Mouse (Mus musculus): ENCODE results near the gene Babam2. TPM values are rescaled to one million over a fixed set of nuclear protein-coding genes. Genes with fewer than 3 reads are reported as not detected.

Gene Babam2
- total RNA-seq, 2 experiments from 2014 or later, result 45.5 to 48.1 TPM

DNA sequence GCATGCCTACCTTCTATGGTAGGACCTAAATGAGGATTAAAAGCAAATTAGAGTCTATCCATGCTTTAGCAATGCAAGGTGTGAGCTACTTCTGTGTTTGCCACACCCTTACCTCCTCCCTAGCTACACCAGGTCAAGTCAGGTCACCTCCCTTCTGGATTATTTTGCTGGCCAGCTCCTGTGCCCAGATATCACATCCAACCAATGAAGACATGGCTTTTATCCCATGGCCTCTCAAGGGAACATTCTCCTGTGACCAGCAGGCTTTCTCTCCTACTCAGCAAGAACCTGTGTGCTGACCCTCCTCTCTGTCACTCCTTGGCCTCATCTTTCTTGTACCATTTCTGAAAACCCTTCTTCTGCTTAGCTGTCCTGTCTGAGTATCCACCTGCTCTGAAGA is 336.1 kb downstream of the Babam2 start:
- no peak for DNase-seq (ENCODE audit: extremely low spot score in 1 of 2, low spot score in 1 of 2)

DNA sequence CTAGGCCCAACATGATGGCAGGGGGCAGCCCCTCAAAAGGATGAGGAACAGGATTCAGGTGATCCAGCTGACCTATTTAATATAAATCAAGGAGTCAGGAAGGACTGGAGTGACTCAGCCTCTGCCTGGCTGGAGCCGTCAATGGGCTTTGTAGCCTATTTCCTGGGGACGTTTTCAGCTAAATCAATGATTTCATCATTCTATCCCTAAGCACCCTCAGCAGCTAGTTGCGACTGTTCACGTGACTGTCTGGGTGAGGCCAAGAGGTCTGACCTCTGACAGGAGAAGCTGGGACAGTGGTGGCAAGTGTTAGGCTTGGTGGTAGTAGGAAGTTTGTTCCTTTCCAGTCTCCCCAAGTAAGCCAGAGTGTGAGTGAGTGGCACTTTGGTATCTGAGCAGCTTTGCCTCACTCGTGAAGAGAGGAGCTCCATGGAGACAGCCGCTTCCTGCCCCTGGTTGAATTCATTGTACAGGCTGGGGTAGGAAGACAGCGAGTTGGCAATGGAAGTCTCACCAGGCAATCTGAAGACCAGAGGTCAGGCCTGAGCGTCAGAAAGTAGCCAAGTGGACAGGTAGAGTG is 337.1 kb downstream of the Babam2 start:
- no peak for DNase-seq (ENCODE audit: extremely low spot score in 1 of 2, low spot score in 1 of 2)

DNA sequence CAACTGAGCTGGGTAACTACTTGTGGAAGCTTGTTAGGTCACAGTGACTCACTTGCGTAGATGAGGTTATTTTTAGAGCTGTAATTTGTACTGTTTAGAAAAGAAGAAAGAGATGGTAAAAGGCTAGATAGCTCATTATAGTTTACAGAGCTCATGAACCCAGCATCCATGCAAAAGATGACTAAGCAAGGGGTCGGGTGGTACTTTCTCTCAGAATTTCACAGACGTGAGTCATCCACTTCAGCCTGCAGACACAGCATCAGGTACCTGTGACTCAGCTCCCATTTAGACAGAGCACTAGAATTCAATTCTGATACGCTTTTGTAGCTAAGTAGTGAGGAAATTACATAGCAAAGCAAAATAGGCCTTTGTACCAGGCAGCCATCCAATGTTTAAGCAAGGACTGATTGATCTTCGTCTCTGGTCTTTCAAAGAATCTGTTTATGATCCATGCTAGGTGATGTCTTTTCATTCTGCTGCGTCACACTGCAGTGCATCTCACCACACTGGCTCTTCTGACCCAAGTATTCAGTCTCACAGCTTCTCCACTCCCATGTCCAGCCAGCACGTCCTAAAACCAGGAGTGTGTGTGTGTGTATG is 338.3 kb downstream of the Babam2 start:
- DNase-seq (ENCODE audit: extremely low spot score in 1 of 2, low spot score in 1 of 2), result no peak

DNA sequence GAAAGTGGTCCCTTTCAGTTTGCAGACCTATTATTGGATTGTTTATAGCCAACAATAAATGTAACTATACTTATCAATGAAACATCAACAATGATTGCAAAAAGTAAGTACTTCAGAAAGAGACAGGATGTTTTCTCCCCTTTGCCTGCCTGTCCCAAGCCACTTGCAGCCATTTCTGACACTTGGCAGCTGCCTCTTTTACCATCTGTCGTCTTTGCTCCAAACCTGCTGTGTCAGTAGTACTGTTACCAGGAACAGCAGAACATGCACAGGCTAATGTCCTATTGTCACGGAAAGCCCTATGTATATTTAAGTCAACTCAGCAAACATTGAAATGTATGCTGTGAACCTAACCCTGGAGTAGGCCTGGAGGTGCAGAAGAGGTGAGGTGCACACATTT is 339.4 kb downstream of the Babam2 start:
- no peak for DNase-seq (ENCODE audit: extremely low spot score in 1 of 2, low spot score in 1 of 2)

DNA sequence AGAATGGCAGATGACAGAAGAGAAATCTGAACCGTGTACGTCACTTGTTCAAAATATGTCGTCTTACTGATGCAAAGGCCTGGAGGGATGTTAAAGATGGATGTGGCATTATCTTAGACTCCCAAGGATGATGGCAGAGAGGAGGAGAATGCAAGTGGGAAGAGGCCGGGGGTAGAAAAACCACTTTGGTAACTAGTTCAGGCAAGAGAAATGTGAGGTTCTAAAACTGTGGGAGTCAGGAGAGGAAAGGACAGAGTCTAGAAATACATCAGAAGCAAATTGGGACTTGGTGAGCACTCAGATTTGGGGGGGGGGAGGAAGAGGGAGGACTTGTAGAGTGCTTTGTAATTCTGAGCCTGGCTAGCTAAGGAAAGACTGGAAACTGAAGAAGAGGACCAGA is 340.1 kb downstream of the Babam2 start:
- DNase-seq (ENCODE audit: extremely low spot score in 1 of 2, low spot score in 1 of 2), result no peak

DNA sequence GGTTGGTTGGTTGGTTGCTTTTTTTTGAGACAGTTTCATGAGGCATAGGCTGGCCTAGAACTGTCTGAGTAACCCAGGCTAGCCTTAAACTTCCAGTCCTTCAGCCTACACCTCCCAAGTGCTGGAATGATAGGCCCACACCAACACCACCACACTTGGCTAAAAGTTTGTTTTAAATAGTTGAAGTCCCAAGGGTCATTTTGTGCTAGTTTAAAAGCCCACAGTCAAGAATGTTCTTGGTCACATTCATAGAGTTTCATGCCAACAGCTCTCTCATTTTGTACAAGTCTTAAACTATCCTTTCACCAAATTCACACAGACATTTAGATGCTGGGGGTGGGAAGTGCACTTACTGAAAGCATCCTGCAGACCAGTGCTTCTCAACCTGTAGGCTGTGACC is 341.5 kb downstream of the Babam2 start:
- DNase-seq (ENCODE audit: extremely low spot score in 1 of 2, low spot score in 1 of 2), result no peak

DNA sequence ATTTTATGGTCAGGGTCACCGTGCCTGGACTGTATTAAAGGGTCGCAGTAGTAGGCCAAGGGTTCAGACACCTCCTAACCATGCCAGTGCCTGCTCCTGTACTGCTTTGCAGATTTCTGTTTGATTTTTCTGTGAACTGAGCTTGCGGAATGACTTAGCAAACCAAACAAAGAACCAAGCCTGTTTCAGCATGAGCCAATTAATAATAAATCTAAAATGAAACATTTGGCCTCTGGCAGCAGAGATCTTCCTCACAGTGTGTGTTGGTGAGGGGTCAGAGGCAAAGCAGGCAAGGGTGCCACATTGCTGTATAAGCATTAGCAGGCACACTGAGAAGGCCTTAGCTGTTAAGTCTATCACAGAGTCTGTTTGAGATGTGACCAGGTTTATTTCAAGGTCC is 342.0 kb downstream of the Babam2 start:
- no peak for DNase-seq (ENCODE audit: extremely low spot score in 1 of 2, low spot score in 1 of 2)

DNA sequence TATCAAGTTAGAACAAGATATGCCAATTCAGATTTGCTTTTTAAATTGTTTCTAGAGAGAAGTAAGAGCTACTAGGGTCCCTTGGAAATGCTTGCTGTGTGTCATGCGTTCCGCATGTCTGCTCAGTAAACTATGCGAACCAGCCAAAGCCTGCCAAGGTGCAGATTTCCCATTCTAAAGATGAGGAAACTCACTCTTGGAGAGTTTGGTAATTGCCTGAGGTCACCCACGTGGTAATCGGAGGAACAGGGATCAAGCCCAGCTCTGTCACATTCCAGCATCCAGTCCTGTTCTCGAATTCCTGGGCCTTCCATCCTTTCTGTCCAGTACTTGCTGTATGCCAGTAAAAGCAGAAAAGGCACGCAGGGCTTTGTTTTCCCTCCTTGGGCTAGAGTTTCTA is 345.7 kb downstream of the Babam2 start:
- DNase-seq (ENCODE audit: extremely low spot score in 1 of 2, low spot score in 1 of 2), result no peak

DNA sequence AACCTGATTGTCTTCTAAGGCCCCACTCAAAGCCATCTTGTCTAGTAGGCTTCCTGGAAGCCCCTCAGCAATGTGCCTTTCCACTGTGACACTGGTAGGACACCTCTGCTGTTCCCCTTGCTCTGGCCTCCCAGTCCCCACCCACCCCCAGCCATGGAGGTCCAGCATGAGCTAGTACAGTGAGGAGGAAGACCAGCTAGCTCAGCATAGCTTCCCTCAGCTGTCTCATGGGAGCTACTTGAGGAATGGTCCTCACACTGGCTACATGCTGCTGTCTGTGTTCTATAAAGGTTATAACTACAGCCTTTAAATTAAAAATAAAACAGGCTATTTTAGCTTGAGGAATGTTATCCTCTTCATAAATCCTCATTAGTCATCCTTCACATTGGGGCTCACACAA is 346.5 kb downstream of the Babam2 start:
- no peak for DNase-seq (ENCODE audit: extremely low spot score in 1 of 2, low spot score in 1 of 2)

DNA sequence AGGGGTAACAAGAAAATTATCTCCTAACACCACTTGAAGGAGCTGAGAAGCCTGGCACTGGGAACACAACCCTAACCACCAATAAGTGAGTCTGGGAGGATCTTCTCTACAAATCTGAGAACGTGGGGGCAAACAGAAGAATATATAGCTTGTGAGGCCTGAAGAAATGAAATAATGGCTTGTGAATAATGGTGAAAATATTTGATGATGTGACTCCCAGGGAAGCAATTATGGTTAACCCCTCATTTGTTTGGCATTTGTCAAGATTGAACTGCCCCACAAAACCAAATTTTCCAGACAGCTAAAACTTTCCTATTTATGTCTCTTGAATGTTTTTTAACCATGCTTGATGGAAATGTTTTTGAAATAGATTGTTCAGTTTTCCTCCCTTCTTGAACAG is 354.4 kb downstream of the Babam2 start:
- DNase-seq (ENCODE audit: extremely low spot score in 1 of 2, low spot score in 1 of 2), result no peak

DNA sequence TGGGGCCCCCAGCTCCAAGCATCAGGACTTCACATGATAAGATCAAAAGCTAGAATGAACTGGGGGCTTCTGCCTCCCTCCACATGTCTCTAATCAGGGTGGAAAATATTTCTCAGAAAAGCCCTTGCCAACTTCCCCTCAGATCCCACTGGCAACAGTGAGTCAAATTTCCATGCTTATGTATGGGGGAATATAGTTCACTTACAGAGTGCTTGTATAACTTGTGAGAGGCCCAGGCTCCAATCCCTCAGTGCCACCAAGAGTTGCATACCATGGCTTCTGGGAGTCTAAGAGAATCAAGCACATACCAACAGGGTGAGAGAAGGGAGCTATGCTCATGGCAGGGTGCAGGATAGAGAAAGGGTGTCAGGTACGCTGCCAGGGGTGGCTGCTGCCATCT is 355.0 kb downstream of the Babam2 start:
- no peak for DNase-seq (ENCODE audit: extremely low spot score in 1 of 2, low spot score in 1 of 2)

DNA sequence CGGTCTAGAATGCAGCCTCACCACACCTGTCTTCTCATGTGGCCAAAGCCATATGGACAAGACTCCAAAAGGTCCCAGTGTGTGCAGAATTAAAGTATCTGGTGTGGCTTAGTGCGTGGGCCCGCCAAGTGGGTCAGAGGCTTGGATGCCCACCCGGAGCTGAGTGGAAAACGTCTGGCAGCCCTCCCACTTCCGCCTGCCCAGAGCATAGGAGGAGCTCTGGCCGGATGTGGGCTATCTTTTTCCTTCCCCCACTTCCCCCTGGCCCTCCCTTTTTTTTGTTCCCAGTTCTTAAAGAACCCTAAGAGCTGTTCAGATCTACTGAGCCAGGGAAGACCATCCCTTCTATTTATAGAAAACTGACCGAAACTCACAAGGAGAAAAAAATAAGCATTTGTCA is 356.0 kb downstream of the Babam2 start:
- no peak for DNase-seq (ENCODE audit: extremely low spot score in 1 of 2, low spot score in 1 of 2)

DNA sequence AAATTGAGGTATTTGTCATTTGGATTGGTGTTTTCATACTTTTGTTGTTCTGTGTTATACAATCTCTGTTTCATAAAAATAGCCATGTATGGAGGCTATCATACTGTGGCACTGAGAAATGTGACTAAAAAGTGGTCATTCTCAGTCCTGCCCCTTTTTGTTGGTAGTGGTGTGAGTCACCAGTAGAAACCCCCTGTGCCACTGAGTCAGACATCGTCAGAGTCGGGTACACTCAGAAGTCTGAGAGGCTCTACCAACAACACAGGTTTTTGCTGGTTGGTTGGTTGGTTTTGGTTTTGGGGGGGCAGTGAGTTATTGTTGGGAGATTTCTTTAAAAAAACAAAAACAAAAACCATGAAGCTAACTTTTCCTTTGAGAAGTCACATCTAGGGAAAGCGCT is 358.2 kb downstream of the Babam2 start:
- DNase-seq (ENCODE audit: extremely low spot score in 1 of 2, low spot score in 1 of 2), result no peak

DNA sequence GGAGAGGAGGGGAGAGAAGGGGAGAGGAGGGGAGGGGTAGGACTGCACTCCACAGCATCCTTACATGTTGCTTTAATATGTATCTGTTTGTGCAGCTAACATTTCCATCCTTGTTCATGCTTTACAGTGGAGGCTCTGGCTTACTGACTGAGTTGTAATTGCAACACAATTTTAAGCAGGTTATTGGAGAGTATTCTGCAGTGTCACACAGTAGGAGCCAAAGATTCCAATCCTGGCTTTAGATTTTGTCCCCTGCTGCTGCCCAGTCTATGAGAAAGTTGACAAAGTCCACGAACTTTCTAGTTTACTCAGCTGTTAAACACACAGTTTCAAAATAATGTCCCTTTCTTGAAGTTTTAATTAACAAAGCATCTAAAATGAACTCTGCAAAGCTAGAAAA is 358.6 kb downstream of the Babam2 start:
- DNase-seq (ENCODE audit: extremely low spot score in 1 of 2, low spot score in 1 of 2), result no peak

DNA sequence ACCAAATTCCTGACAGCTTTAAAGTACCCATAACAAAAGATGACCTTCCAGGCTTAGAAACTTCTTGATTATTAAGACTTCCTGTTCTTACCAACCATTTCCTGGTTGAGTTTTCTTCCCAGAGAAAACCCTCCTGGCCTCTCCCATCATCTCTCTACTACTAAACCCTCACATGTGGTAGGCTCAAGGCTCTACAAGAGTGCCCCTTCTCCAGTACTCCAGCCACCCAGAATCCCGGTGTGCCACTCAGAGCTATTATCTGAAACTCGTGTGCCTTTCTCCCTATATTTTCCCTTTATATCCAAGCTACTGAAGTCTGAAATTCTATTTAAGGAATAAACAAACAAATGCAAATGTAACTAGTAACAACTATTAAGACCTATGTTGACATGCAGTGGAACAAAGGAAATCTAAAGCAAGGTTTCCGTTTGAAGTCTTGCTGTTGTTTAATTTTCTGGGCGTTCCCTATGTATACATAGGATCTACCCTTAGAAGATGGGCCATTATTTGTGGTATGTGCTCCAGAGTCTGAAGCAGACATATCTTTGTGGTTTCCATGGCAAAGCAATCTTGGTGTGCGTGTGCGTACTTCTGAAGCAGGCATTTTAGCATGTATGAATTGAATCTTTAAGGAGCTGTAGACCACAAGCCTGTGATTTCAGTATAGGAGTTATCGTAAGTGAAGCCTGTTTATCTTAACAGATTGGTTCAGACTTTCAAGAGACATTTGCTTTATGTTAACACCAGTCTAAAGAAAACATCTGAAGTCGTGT is 361.2 kb downstream of the Babam2 start:
- no peak for DNase-seq (ENCODE audit: extremely low spot score in 1 of 2, low spot score in 1 of 2)

DNA sequence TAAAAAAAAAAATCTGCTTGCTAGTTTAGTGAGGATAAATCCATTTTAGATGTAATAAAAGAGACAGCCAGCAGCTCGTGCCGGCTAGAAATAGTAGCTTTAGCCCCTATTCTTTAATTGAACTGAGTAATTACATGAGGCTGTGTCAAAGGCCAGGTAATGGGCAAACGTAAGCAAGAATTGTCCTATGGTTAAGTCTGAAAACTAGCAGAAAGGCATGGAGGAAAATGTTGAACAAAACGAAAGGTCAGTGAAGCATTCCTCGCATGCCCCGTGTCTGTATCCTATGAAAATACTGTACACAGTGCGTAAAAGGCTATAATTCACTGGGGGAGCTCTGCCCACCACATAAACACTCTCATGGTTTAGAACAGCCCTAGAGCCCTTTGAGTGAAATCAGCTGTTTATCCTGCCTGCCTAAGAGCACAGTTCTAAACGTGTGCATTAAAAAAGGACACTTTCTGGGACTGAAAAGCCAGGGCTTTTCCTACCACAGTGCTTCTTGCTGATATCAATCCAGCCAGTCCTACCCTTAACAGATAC is 361.8 kb downstream of the Babam2 start:
- no peak for DNase-seq (ENCODE audit: extremely low spot score in 1 of 2, low spot score in 1 of 2)

DNA sequence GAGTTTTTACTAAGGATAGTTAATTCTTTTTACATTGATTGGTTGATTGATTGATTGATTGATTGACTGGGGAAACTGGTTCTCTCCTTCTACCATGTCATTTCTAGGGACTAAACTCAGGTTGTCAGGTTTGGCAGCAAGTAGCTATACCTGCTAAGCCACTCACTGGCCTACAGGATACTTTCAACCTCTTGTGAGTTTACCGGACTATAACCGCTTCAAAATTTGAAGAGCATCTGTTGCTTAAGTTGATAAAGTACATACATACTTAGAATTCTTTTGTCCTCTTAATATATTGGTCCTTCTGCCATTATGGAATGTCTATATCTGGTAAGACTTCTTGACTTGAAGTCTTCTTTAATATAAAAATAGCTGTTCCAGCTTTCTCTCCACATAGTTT is 363.0 kb downstream of the Babam2 start:
- no peak for DNase-seq (ENCODE audit: extremely low spot score in 1 of 2, low spot score in 1 of 2)

DNA sequence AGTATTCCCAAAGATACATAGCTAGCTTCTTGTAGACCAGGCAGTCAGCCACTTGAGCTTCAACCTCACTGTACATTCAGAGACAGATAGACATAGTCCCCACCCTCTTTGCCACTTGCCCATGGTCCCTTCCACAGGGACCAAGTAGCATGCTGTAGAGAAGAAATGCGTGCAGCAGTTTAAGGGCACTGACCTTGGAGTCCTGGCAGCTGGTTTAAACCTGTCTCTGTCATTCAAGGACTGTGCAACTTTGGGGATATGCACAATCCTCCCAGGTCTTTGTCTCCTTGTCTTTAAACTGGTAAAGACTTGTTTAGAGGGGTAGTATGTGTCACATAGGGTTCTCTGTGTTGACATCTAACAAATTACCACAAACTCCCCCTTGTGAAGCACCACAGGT is 364.4 kb downstream of the Babam2 start:
- DNase-seq (ENCODE audit: extremely low spot score in 1 of 2, low spot score in 1 of 2), result no peak

DNA sequence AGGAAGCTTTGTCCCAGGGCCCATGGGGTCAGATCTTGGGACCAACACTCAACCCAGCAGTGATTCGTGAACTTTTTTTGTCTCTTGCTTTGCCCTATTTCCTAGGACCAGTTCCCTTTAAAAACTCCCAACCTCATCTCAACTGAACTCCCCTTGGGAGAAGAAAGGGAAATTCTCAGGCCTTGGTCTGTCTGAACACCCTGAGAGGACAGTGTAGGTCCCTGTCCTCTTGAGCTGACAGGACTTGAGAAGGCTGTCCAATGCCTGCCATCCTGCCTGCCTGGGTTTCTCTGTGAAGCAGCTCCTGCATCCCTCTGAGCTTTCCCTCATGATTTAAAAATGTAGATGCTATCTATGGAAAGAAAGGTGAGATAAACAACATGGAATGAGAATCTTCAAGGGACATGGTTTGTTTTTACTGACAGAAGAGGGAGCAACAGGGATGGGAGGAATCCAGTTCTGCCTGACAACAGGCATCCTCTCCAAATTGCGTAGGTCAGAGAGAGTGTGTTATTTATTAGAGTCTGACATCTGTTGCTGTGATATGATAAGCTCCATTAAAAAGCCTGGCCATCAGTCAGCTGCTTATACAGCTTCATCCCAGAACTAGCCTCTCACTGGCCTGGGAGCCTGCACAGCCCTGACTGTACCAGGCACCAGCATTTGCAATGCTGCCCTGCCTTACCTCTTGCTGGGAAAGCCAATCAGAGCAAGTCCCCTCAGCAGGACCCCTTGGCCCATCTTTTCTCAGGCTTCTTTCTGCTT is 367.0 kb downstream of the Babam2 start:
- no peak for DNase-seq (ENCODE audit: extremely low spot score in 1 of 2, low spot score in 1 of 2)

DNA sequence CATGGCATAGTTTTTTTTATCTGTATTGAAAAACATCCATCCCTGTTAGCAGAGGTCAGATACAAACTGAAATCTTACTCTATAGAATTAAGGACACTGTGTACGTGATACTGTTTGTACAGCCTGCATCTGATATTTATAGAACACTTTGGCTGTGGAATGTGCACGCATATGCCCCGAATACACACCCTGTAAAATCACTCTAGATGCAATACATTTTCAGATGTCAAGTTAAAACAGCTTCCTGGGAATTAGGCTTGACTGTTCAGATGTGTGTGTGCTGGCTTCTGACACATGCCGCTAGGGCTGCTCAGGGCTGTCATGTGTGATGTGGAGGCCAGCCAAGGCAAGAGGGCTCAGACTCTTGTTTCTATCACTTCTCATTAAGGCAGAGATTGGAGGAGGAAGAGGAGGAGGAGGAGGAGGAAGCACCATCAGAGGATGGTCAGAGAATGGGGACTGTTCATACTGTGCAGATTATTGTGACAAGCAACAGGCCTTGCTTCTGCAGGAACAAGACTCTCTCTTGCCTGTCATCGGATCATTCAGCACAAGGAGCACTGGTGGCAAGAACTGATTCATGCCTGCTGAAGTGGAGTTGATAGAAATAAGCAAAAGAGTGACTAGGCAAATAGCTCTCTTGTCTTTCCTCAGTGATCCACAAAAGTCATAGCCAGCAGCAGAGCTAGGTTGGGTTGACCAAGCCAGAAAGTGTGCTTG is 368.7 kb downstream of the Babam2 start:
- no peak for DNase-seq (ENCODE audit: extremely low spot score in 1 of 2, low spot score in 1 of 2)
